Mouse (Mus musculus): Measurements from ENCODE around the gene Nrxn1. TPM values are rescaled to one million over a fixed set of nuclear protein-coding genes. Genes with fewer than 3 reads are reported as not detected.
"Not testable (repeated sequence)": the region's sequence is repeated elsewhere in the genome, so short reads cannot be mapped to it uniquely, and the experiment has no call there.

Nrxn1 gene
- total RNA-seq, 4 experiments from 2014 or later: 0.46 to 0.88 (median 0.64) TPM

- DNase-seq (ENCODE audit: low spot score in 2 of 2): no peak
Observed at GRCm38 (mm10) chr17:90583826-90584534, 508.9 kb downstream of the Nrxn1 start.

DNA sequence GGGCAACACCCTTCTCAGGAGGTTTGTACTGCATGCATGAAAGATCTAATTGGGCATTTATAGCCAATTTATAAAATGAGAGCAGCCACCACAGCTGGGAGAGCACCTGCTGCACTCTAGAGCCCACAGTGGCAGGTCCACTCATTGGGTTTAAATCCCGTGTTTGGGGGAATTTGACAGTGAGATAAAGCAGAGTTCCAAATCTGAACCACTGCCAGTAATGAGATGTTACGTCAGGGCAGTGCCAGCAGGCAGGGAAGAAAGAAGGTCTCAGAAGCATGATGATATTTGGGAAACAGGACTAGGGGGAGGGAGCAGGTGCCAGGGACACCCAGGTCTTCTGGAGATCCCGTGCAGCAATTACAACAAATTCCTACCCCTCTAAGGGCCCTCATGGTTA lies 509.7 kb downstream of the Nrxn1 start:
- no peak for DNase-seq (ENCODE audit: low spot score in 2 of 2)

DNA sequence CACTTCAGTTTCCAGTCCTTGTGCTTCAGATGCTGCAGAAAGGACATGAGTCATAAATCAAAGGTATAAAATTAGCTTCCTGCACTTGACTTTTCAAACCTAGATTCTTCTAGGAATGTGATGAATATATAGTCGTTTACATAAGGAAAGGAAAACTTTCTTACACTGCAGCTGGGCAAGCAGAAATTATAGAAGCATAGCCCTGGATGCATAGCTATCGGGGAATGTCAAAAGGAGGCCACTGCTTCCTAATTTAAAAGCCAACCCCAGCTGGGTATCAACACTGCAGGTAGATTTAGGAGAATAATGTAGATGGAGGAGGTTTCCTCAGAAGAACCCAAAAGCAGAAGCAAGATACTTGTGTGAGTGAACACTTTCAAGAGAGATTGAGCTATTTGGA lies 523.0 kb downstream of the Nrxn1 start:
- DNase-seq (ENCODE audit: low spot score in 2 of 2): no peak

GRCm38 (mm10) chr17:90565186-90565585 lies 527.7 kb downstream of the Nrxn1 start:
- no peak for DNase-seq (ENCODE audit: low spot score in 2 of 2)

DNA sequence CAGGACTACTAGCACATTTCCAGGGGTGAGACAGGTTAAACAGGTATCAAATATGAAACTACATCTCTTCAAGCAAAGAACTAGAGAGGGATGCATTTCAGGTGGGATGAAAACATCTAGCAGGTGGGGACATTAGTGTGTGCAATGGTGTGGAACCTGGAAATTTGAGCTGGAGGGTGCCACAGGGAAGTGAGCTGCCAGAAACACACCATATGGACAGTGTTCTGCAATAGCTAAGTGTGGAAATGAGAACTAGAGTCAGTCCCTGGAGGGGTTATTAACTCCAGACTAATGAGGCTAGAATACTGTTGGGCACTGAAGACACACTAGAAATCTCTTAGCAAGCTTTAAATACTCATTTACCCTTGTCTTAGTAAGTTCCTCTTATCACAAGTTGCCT lies 536.5 kb downstream of the Nrxn1 start:
- no peak for DNase-seq (ENCODE audit: low spot score in 2 of 2)

- no peak for DNase-seq (ENCODE audit: low spot score in 2 of 2)
Observed at GRCm38 (mm10) chr17:90550415-90550814, 542.5 kb downstream of the Nrxn1 start.

GRCm38 (mm10) chr17:90546806-90547205 lies 546.1 kb downstream of the Nrxn1 start:
- DNase-seq (ENCODE audit: low spot score in 2 of 2): no peak

- DNase-seq (ENCODE audit: low spot score in 2 of 2): no peak
Observed at GRCm38 (mm10) chr17:90544639-90545259, 548.1 kb downstream of the Nrxn1 start.

- no peak for DNase-seq (ENCODE audit: low spot score in 2 of 2)
Observed at GRCm38 (mm10) chr17:90543986-90544638, 548.8 kb downstream of the Nrxn1 start.

- no peak for DNase-seq (ENCODE audit: low spot score in 2 of 2)
Observed at GRCm38 (mm10) chr17:90531443-90531842, 561.4 kb downstream of the Nrxn1 start.

GRCm38 (mm10) chr17:90506026-90506425 lies 586.8 kb downstream of the Nrxn1 start:
- no peak for DNase-seq (ENCODE audit: low spot score in 2 of 2)

GRCm38 (mm10) chr17:90503999-90504398 lies 588.9 kb downstream of the Nrxn1 start:
- not testable (repeated sequence) for DNase-seq (ENCODE audit: low spot score in 2 of 2)

DNA sequence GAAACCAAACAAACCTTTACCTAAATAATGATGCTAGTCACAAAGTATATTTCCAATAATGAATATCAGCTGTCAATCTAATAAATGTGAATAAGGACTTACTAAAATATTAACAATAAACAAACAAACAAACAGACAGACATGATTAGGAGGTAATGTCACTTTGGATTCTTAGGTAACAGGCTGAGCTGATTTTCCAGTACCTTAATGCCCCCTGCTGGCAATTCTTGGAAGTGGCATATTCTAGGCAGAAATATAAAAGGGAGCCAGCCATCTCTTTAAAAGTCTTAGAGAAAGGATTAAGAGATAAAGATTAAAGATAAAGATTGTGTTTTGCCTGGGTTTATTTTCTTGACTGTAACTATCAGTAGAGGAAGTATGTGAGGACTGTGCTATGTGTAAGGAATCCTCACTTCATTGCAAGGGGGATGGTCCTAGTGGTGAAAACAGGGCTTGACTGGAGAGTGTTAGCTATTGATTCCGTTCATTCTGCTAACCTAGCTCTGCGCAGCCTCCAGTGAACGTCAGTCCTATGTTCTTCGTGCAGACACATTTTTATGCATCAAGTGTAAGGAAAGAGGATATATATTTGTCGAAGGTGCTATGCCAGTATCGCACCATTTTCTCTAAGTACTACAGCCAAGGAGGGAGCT lies 591.7 kb downstream of the Nrxn1 start:
- DNase-seq (ENCODE audit: low spot score in 2 of 2): no peak

DNA sequence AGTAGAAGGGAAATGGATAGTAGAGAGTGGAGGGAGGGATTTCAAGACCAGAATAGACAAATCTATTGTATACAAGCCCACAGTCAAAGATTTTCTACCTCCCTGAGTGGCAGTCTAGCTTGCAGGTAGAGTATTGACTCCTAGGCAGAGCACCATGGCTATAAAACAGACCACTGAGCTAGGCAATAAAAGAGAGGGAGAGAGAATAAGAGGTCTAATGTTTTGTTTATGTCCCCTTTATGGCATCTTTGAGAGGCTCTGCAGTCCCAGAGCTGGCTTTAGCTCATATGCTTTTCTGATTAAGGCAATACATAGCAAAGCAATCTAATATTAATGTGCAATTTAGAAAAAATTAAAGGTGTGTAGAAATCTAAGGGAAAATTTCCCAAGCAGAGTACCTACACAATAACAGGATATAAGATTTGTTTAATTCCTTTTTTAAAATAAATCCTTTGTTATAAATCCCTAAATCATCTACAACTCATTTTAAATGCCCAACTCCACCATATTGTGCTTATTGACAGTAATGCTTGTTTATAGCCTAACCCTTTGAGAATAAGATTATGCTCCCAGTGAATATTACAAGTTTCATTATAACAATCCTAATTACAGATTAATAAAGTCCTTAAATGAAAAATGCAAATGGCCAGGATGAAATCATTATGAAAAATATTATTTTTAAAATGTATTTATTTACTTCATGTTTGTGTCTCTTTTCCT lies 613.2 kb downstream of the Nrxn1 start:
- no peak for DNase-seq (ENCODE audit: low spot score in 2 of 2)

- DNase-seq (ENCODE audit: low spot score in 2 of 2): no peak
Observed at GRCm38 (mm10) chr17:90456748-90457147, 636.1 kb downstream of the Nrxn1 start.

DNA sequence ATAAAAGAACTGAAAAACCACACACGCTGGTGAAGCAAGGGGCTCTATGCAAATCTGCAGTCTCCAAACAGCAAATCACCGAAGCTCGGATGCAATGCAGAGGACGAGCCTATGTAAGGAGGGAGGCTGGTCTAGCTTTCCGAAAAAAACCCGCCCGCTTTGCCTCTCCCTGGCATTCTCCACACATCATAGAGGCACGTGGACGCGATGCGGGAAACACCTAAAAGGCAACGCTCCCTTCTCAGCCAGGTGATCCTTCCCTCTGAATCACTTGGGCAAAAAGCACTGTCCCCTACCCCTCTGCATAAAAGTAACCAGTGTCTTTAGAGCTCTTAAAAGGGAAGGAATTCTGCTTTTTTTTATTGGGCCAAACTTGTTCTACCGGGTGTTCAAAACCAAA lies 637.0 kb downstream of the Nrxn1 start:
- no peak for DNase-seq (ENCODE audit: low spot score in 2 of 2)

DNA sequence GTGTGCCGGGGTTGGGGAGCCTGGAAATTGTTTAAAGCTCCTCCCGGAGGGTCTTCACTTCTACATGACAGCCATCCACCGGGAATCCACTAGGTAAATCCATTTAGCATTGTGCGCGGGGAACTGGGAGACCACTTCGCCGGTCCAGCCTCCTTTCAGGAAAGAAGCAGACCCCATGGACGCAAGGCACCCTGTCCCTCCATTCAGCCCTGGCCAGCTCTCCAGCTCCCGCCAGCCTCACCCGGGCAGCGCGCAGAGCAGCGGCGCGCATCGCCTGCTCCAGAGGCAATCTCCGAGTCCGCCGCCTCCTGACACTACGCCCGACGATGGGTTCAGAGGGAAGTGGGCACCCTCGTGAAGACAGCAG lies 637.5 kb downstream of the Nrxn1 start:
- DNase-seq (ENCODE audit: low spot score in 2 of 2): no peak

- no peak for DNase-seq (ENCODE audit: low spot score in 2 of 2)
Observed at GRCm38 (mm10) chr17:90454738-90455408, 638.0 kb downstream of the Nrxn1 start.

- DNase-seq (ENCODE audit: low spot score in 2 of 2): no peak
Observed at GRCm38 (mm10) chr17:90454356-90454737, 638.5 kb downstream of the Nrxn1 start.

GRCm38 (mm10) chr17:90453280-90453679 lies 639.6 kb downstream of the Nrxn1 start:
- DNase-seq (ENCODE audit: low spot score in 2 of 2): no peak

GRCm38 (mm10) chr17:90452770-90453169 lies 640.1 kb downstream of the Nrxn1 start:
- no peak for DNase-seq (ENCODE audit: low spot score in 2 of 2)
